ENCODE assay signal across 13 mouse cellular contexts in the genomic region with DNA sequence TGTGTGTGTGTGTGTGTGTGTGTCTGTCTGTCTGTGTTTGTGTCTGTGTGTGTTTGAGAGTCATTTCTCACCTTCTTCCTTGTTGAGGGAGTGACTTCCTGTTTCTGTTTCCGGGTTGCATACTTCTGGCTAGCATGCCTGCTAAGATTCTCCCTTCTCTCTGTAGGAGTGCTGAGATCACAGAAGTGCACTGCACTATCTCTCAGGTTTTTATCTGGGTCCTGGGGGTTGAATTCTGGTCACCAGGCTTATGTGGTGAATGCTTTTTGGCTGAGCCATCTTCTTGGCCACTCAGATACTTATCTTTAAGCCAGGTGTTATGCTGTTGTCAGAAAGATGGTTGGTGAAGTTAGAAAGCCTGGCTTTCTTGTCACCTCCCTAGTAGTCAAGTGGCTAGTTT. TPM values are rescaled to one million over a fixed set of nuclear protein-coding genes. Genes with fewer than 3 reads are reported as not detected.
DNase-seq lines count a peak whose midpoint lies in the region; ATAC-seq and TF ChIP-seq lines count a peak whose summit lies in the region.
"Had no signal": no experiment of that assay in that cellular context is flagged by ENCODE, and none has a peak within 500 bp of the region (broad histone marks: within the 10 kb centered on the region; RNA-seq: fewer than 3 reads in every experiment).

No protein-coding gene starts in this region.

- H3K9me3 ChIP-seq in midbrain, embryonic 11.5 days (ENCODE audit: control insufficient read depth, low read length), result no peaks in the 10 kb centered on the region
- H3K9me3 ChIP-seq in midbrain, embryonic 14.5 days (ENCODE audit: control insufficient read depth, low read length), result no peaks in the 10 kb centered on the region
- no peaks in the 10 kb centered on the region for H3K9me3 ChIP-seq in G1E (replicated peaks)
- no peaks in the 10 kb centered on the region for H3K9me3 ChIP-seq in neural tube, embryonic 15.5 days (replicated peaks)
- H3K9me3 ChIP-seq: embryonic facial prominence, embryonic 12.5 days had no signal

- H3K4me1 ChIP-seq in midbrain, embryonic 11.5 days (ENCODE audit: control insufficient read depth, insufficient read depth, low read length), result no peaks in the 10 kb centered on the region
- no peaks in the 10 kb centered on the region for H3K4me1 ChIP-seq in midbrain, embryonic 14.5 days (ENCODE audit: control insufficient read depth, insufficient read depth, low read length)
- H3K4me1 ChIP-seq in G1E (ENCODE audit: insufficient read depth, low read depth, low read length), result peaks cover 7% of the 10 kb centered on the region; the same call in 1 of the 2 replicates
- no peaks in the 10 kb centered on the region for H3K4me1 ChIP-seq in neural tube, embryonic 15.5 days
- H3K4me1 ChIP-seq: embryonic facial prominence, embryonic 12.5 days had no signal

- ATAC-seq in midbrain, embryonic 11.5 days (ENCODE audit: low FRiP score), result no peak
- no peak for ATAC-seq in midbrain, embryonic 14.5 days (ENCODE audit: low FRiP score, low TSS enrichment)
- ATAC-seq in G1E (ENCODE audit: extremely low read depth, insufficient number of reproducible peaks, low FRiP score, poor library complexity, severe bottlenecking), result peak; percentile 72
- ATAC-seq in megakaryocyte, adult 5-6 weeks (ENCODE audit: poor library complexity, severe bottlenecking), result peak; percentile 92
- no peak for ATAC-seq in neural tube, embryonic 15.5 days (ENCODE audit: low FRiP score)

- peak; percentile 66 for DNase-seq in midbrain, embryonic 11.5 days (ENCODE audit: low spot score, missing footprints)
- no peak for DNase-seq in midbrain, embryonic 14.5 days
- no peak for DNase-seq in G1E (ENCODE audit: low spot score)
- DNase-seq in thymus, postnatal 36 days, result peak; percentile 4 to 7
- no peak for DNase-seq in layer of hippocampus, adult 2 months (ENCODE audit: low spot score in 2 of 2)
- DNase-seq in embryo, embryonic 11 days, result no peak
- DNase-seq: cerebellum, postnatal 10 days; gastrocnemius, adult 2 months; kidney, postnatal 4 days; lung, postnatal 4 days had no signal

- 75% methylated on average over 1 of the region's 1 CpGs for WGBS in midbrain, embryonic 11.5 days
- 81% methylated on average over 1 of the region's 1 CpGs for WGBS in midbrain, embryonic 14.5 days
- 82% methylated on average over 1 of the region's 1 CpGs for WGBS in neural tube, embryonic 15.5 days

- H3K4me2 ChIP-seq in midbrain, embryonic 11.5 days, result no peak overlapping the region
- H3K4me2 ChIP-seq in midbrain, embryonic 14.5 days (ENCODE audit: low read length), result no peak overlapping the region
- no peak overlapping the region for H3K4me2 ChIP-seq in neural tube, embryonic 15.5 days
- H3K4me2 ChIP-seq: embryonic facial prominence, embryonic 12.5 days had no signal

- no peak overlapping the region for H3K9ac ChIP-seq in midbrain, embryonic 11.5 days (ENCODE audit: low read length)
- no peak overlapping the region for H3K9ac ChIP-seq in midbrain, embryonic 14.5 days (replicated peaks; ENCODE audit: low read length)
- no peak overlapping the region for H3K9ac ChIP-seq in neural tube, embryonic 15.5 days (replicated peaks)
- H3K9ac ChIP-seq: embryonic facial prominence, embryonic 12.5 days had no signal

- H3K36me3 ChIP-seq in midbrain, embryonic 11.5 days (ENCODE audit: control insufficient read depth, insufficient read depth, low read length), result 0 out of 2 replicates have a peak, but pooled peaks cover 2% of the 10 kb centered on the region
- H3K36me3 ChIP-seq in midbrain, embryonic 14.5 days (ENCODE audit: control insufficient read depth, insufficient read depth, low read length), result peaks cover 23% of the 10 kb centered on the region
- peaks cover 53% of the 10 kb centered on the region for H3K36me3 ChIP-seq in G1E (replicated peaks)
- H3K36me3 ChIP-seq in neural tube, embryonic 15.5 days, result peaks cover 8% of the 10 kb centered on the region; the same call in 1 of the 2 replicates

- no peak overlapping the region for H3K27ac ChIP-seq in midbrain, embryonic 11.5 days (ENCODE audit: low read depth, low read length)
- H3K27ac ChIP-seq in midbrain, embryonic 14.5 days (replicated peaks; ENCODE audit: low read depth, low read length), result no peak overlapping the region
- H3K27ac ChIP-seq in layer of hippocampus, adult 2 months, result no peak overlapping the region
- H3K27ac ChIP-seq in neural tube, embryonic 15.5 days (replicated peaks), result no peak overlapping the region
- H3K27ac ChIP-seq: embryonic facial prominence, embryonic 12.5 days; gastrocnemius, adult 2 months had no signal

- TF ChIP-seq CTCF in G1E (IDR thresholded peaks at IDR 0.05; ENCODE audit: low read depth, low read length), result no peak
- TF ChIP-seq CTCF in layer of hippocampus, adult 2 months (conservative IDR thresholded peaks at IDR 0.05), result no peak

- no peaks in the 10 kb centered on the region for H3K27me3 ChIP-seq in midbrain, embryonic 11.5 days (ENCODE audit: control insufficient read depth, insufficient read depth, low read length)
- H3K27me3 ChIP-seq in midbrain, embryonic 14.5 days (ENCODE audit: control insufficient read depth, insufficient read depth, low read length), result no peaks in the 10 kb centered on the region
- no peaks in the 10 kb centered on the region for H3K27me3 ChIP-seq in G1E (ENCODE audit: insufficient read depth, low read length)
- no peaks in the 10 kb centered on the region for H3K27me3 ChIP-seq in neural tube, embryonic 15.5 days (replicated peaks)
- H3K27me3 ChIP-seq: embryonic facial prominence, embryonic 12.5 days had no signal

- no peak overlapping the region for H3K4me3 ChIP-seq in midbrain, embryonic 11.5 days (ENCODE audit: low read depth, low read length)
- no peak overlapping the region for H3K4me3 ChIP-seq in midbrain, embryonic 14.5 days (replicated peaks; ENCODE audit: low read depth, low read length)
- H3K4me3 ChIP-seq in G1E (ENCODE audit: low read depth, low read length), result no peak overlapping the region
- no peak overlapping the region for H3K4me3 ChIP-seq in layer of hippocampus, adult 2 months
- no peak overlapping the region for H3K4me3 ChIP-seq in neural tube, embryonic 15.5 days (replicated peaks)
- H3K4me3 ChIP-seq: embryonic facial prominence, embryonic 12.5 days; gastrocnemius, adult 2 months had no signal

RNA-seq across cellular contexts. Expression of a gene that starts 11.0 kb away (rescaled TPM):
- polyA plus RNA-seq in midbrain, embryonic 11.5 days (2014; fragmentation: Nextera tagmentation; extraction: Ambion mirVana), result 279 and 302 TPM in 2 replicates
- 261 and 274 TPM in 2 replicates for polyA plus RNA-seq in midbrain, embryonic 14.5 days (2014; fragmentation: Nextera tagmentation; extraction: Ambion mirVana)
- total RNA-seq in G1E (2014; fragmentation: Nextera tagmentation) (96.8 and 106 TPM in 2 replicates), G1E (2017) (416 and 492 TPM in 2 replicates)
- polyA plus RNA-seq in G1E (2012), result 10.6 and 14.2 TPM in 2 replicates
- total RNA-seq in megakaryocyte, adult 5-6 weeks (2015), result 138 and 147 TPM in 2 replicates
- 245 and 248 TPM in 2 replicates for total RNA-seq in megakaryocyte, adult 5-6 weeks (2017)
- total RNA-seq in layer of hippocampus, adult 2 months (2021), result 100 to 1,000 TPM; 103 to 115 TPM
- 212 and 218 TPM in 2 replicates for polyA plus RNA-seq in neural tube, embryonic 15.5 days (2015; fragmentation: Nextera tagmentation; extraction: Ambion mirVana)

Comparison
In these comparisons a context has a peak if more than half of its experiments do, and no peak if none do; other contexts are left out.
1. DNase-seq: peak in midbrain, embryonic 11.5 days (single experiment) and thymus, postnatal 36 days (2 of 2); none in midbrain, embryonic 14.5 days (single experiment), G1E (single experiment), layer of hippocampus, adult 2 months (0 of 2) and embryo, embryonic 11 days (single experiment).
2. ATAC-seq: peak in G1E (single experiment) and megakaryocyte, adult 5-6 weeks (single experiment); none in midbrain, embryonic 11.5 days (single experiment), midbrain, embryonic 14.5 days (single experiment) and neural tube, embryonic 15.5 days (single experiment).
3. RNA of a gene that starts 11.0 kb away (polyA plus RNA-seq): 279 to 302 TPM in midbrain, embryonic 11.5 days, 261 to 274 TPM in midbrain, embryonic 14.5 days and 212 to 218 TPM in neural tube, embryonic 15.5 days; 10.6 to 14.2 TPM in G1E; every median in the first group is over 10 times any median in the second.